Mouse (Mus musculus) erythroblast, embryonic 14.5 days (primary cell): Measurements from ENCODE around the gene Necab3.

ENCODE experiments used
- GATA1 ChIP-seq: IDR thresholded peaks from 2 replicates; pipeline ENCODE4 v1.6.1; 2012; ENCODE audit warnings: low read length, inconsistent platforms, mixed read lengths
- TAL1 ChIP-seq: IDR thresholded peaks from 3 replicates; pipeline ENCODE4 v1.6.1; 2012; ENCODE audit warnings: low read length, inconsistent platforms, mixed read lengths

DNA sequence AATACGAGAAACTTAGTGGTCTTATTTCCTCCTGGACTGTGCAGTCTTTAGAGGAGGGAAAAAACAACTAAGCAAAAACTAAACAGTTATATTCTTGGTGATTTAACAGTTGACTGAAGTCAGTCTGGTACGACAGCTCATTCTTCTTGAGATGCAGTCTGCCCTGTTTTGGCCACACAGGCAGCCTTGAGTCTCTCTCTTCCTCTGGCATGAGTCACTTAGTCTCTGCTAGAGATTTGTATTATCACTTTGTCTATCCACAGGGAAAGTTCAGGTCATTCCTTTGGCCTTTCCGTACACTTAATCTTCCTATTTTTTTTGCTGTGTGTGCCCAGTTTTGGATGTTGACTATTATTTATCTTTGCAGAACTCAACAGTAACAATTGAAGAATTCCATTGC is 48.5 kb downstream of the Necab3 start:
- TF ChIP-seq GATA1: no peak
- TF ChIP-seq TAL1: no peak
